Mouse (Mus musculus) layer of hippocampus, adult 18-20 months (tissue): ENCODE data around the gene Gm45713. TPM values are rescaled to one million over a fixed set of nuclear protein-coding genes. Genes with fewer than 3 reads are reported as not detected.
A peak's percentile ranks its signal among the peaks of the same experiment; 100 is the strongest.
"Not testable (repeated sequence)": the region's sequence is repeated elsewhere in the genome, so short reads cannot be mapped to it uniquely, and the experiment has no call there.

Experiments used
- DNase-seq, 2 experiments: peaks; one replicate each; pipeline ENCODE4 v3.0.0; 2022; ENCODE audit warnings: low spot score in 2 of 2
- total RNA-seq, 2 experiments: library from RNA; stranded (reverse); gene quantifications; 2 replicates each; pipeline ENCODE4 v1.2.3; 2021

Gm45713 gene
- total RNA-seq, 2 experiments from 2014 or later: not detected

DNA sequence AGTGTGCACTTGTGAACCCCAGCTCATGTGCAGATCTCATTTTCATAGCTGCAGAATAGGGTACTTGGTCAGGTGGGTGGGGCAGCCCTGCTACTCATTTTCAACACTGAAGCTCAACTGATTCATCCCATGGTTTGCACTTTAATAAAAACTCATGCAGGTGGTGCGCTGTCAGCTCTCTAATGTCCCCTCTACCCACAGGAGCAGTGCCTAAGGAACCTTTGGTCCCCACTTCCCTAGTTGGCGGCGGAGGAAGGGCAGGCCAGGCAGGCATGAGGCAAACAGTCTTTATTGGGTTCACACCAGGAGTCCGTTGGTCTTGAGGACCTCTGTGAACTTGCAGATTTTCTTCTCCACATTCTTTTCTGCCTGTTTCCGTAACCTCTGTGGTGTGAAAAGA lies 10.4 kb downstream of the Gm45713 start:
- DNase-seq: not testable (repeated sequence)

DNA sequence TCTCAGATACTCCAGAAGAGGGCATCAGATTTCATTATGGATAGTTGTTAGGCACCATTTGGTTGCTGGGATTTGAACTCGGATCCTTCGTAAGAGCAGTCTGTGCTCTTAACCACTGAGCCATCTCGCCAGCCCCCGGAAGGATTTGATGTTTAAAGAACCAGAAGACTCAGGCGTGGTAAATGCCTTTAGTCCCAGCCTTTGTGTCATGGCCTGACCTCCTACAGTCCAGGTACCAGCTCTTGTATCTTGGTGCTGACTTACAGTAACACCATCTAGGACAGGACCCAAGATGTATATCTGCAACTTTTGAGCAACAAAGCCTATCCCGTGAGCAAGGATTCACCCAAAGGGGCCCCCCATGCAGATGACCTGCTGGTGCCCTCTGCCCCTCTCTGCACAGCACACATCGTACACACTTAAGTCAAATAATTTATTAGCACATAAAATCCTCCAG lies 10.9 kb downstream of the Gm45713 start:
- no peak for DNase-seq

DNA sequence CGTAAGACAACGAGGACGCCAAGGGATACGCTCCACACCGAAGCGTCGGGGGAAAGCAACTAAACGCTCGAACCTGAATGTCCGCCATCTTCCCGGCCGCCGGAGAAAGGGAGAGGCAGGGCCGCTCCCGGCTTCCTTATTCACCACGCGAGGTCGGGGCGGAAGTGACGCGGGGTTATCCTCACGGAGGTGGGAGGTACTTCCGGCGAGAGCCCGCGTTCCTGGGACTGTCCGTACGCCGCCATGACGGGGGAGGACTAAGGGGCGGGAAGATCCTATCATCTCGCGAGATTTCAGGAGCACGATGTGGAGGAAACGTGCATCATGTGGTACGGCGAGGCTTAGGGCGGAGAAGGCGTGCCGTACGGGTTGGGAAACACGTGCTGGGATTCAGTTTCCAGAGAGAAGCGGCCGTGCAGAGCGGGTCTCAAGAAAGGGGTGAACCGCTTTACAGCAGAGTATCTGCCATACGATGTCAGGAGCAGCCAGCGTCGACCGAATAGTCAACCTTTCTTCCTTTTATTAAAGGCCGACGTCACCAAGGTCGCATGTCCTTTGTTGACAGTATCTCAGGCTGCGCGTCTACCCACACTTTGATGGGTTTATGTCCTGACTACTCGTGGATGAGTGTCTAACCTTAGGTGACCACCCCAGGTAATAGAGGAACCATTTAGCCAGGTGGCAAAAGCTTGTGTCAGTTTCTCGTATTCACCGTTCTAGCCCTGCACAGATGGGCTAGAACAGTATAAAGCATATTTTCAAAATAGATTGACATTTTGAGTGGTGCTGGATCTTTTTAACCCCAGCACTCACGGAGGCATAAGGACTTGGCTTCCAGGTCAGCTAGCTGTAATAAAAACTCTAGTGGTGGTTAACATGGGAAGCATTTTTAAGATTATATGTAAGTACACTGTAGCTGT lies 11.5 kb downstream of the Gm45713 start, which contains the start of gene Rps11:
Gene Rps11 (minus strand): TSS at position 216 of the 920 bp plus-strand sequence.
- DNase-seq: peak; percentile 98 to 99

DNA sequence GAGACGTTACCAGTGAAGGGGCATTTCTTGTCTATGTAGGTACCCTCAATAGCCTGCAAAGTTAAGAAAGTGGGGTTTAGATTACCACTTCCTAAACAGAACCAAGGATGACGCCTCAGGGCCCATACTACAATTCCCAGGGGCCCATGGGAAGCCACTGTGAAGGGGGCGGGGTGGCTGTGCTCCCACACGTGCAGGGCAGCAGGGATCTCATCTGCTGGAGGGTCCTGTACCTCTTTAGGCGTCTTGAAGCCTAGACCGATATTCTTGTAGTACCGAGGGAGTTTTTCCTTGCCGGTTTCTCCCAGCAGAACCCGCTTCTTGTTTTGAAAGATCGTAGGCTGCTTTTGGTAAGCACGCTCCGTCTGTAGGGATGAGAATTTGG lies 12.9 kb downstream of the Gm45713 start:
- no peak for DNase-seq

DNA sequence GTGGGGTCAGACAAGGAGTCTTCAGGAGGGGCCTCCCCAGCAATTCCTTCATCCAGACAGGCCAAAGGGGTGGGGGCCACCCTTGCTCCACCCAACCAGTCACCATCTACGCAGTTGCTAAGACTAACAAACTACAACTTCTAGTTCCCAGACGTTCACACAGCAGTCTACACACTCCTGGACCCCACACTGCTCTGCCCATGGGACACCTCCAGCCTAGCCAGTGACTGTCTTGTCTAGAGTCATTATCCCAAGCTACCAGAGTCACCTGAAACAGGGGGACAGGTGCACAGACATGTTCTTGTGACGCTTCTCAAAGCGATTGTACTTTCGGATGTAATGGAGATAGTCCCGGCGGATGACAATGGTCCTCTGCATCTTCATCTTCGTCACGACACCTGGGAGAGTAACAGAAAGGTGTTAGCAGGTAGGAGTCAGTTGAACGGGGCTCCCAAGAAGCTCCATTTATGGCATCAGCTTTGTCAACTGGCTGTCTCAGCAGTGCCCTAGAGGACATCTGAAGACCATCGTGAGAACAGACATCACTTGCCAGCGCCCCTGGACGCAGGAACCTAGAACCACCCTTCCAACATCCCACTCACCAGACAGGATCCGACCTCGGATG lies 13.4 kb downstream of the Gm45713 start:
- no peak for DNase-seq

DNA sequence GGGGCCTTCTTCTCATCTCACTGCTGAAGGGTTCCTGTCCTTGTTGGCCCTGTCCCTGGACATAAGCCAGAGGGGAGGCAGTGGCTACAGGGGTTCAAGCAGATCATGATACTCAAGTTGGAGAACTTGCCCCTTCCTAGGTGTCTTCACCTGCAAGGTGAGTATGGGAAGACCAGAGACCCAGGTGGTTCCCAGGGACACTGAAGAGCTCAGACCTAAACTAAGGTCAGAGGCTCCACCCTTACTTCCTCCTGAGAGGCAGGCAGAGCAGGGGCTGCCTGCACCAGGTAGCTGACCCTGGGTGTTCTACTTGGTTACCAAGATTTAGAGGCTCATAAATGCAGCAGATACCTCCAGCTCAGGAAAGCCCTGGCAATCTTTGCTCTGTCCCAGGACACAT lies 14.1 kb downstream of the Gm45713 start:
- no peak for DNase-seq

DNA sequence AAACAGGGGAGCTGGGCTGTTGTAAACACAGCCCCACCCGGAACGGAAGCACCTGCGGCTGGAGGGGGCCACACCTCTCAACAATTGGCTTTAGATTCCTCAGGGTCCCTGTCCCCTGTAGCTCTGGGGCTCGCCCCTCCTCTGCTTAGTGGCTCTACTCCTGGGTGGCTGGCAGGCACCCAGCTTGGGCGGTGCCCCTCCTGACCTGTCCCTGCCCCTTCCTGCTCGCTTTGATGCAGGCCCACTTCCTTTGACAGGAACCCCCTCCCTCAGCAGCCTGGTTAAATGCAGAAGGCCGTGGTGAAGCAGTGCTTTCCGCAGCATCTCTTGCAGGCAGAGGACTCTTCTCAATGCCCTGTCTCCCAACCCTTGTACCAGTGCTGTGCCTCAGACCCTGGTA lies 14.6 kb downstream of the Gm45713 start:
- DNase-seq: no peak

DNA sequence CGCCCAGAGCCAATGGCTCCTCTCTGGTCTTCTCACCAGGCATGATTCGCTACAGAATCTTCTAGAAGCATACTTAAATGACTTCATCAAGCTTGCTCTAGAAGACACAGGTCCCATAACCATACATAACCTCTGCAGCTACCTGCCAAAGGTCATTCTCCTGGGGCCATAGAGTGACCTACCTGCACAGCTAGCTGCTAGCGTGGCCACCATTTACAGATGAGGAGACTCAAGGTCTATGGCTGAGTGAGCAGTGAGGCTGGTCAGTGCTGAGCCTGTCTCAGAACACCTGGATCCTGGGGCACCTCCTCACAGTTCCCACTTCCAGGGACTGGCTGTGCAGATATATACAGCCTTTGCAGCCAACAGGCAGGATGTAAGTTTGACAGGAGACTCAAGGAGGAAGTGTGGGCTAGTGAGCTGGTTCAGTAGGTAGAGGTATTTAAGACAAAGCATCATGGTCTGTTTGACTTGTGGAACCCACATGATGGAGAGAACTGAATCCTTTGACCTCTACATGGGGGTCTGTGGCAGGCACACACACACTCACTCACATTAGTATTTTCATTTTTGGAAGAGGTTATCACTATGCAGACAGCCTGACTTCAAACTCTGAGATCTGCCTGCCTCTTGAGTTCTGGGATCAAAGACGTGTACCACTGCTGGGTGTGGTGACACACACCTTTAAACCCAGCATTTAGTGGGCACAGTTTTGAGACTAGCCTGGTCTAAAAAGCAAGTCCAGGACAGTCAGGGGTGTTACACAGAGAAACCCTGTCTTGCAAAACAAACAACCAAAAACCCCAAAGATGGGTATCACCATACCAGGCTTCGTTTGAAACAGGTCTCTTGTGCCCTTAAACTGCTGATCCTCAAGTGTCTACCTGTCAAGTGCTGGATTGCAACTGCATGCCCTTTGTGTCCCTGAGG lies 16.0 kb downstream of the Gm45713 start:
- DNase-seq: no peak

DNA sequence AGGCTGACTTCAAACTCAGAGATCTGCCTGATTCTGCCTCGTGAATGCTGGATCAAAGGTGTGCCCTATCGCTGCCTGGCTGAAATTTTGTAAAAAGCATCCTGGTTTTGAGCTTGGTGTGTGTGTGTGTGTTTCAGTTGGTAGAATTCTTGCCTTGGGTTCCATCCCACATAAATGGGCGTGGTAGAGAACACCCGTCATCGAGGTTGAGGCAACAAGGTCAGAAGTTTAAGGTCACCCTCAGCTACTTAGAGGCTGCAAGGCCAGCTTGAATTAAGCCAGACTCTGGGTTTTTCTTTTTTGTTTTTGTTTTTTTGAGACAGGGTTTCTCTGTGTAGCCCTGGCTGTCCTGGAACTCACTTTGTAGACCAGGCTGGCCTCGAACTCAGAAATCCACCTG lies 17.7 kb downstream of the Gm45713 start:
- DNase-seq: no peak

DNA sequence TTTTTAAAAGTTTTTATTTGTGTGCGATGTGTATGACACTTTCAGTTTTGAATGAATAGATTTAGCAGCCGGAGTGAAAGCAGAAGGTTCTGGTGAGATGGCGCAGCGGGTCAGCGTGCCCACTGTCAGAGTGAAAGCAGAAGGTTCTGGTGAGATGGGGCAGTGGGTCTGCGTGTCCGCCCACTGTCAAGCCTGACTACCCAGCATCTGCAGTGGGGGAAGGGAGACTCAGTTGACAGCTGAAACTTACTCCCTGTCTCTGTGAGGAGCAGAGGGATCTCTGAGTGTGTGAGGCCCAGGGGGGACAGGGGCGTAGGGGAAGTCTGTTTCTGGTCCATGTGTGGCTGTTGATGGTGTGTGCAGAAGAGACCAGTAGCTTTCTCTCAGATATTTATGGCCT lies 18.5 kb downstream of the Gm45713 start:
- no peak for DNase-seq

DNA sequence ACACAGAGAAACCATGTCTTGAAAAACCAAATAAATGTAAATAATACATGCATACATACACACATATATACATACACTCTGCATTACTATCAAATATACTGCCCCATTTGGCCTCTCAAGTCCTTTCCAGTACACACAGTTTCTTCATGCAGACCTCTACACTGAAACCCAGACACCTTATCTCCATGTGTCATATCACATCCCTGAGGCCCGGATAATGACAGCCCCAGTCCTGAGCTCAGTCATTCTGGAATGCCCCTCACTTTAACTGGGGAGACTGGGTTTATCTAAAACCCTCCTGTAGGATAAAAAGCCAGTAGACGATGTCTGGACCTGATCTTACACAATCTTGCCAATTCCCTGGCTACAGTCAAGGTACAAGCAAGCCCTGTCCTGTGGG lies 22.6 kb downstream of the Gm45713 start:
- DNase-seq: no peak

DNA sequence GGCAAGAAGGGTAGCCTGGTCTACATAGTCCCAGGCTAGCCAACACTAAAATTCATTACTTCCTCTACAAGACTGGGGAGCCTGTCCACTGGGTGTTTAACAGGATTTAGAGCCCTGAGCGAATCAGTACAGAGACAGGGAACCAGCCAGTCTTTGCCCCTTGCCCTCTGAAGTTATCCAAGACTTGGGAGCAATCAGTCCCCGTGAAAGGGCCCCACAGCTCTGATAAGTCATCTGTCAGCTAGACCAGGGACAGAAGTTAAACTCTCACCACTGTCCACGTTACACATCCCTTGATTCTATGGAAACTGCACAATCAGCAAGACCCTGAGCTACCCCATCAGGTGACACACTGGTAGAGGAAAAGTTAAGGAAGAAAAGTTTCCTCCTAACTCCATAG lies 23.5 kb downstream of the Gm45713 start:
- no peak for DNase-seq

DNA sequence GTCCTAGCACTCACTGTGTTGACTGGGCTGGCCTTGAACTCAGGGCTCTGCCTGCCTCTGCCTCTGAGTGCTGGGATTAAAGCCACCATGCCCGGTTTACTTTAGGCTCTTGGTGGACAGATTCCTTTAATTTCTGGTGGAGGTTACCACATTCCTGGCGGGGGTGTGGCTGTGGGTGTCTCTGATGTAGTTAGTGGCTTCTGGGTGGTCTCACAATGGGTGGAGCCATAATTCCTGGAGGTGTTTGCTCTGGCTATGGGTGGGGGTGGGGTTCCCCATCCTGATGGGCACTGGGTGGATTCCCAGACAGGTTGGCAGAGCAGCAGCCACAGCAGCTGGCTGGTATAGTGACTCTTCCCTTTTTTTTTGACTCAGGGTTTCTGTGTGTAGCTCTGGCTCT lies 24.1 kb downstream of the Gm45713 start:
- no peak for DNase-seq

DNA sequence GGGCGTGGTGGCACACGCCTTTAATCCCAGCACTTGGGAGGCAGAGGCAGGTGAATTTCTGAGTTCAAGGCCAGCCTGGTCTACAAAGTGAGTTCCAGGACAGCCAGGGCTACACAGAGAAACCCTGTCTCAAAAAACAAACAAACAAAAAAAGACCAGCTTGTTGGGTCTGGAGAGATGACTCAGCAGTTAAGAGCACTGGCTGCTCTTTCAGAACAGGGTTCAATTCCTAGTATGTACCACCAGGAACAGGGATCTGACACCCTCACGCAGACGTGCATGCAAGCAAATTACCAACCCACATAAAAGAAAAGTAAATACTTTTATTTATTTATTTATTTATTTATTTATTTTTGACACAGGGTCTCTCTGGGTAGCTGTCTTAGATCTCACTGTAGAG lies 25.9 kb downstream of the Gm45713 start:
- not testable (repeated sequence) for DNase-seq

DNA sequence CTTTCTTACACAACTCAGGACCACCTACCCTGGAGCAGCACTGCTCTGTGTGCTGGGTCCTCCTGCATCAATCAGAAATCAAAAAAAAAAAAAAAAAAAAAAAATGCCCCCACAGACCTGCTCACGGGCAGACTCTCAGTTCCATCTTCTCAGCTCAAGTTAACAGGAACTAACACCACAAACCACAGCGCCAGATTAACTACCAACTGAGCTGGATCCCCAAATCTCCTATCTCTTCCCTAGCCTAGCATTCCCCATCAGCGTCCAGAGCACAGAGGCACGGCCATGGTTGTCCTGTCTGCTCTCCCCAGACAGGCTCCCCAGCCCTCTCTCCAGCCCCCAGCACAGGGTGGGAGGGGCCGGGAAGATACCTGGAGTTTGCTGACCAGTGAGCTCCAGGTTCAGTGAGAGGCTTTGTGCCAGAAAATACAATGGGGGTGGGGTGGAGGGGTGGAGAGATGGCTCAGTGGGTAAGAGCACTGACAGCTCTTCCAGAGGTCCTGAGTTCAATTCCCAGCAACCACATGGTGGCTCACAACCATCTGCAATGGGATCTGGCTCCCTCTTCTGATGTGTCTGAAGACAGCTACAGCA lies 28.9 kb downstream of the Gm45713 start:
- DNase-seq: no peak

DNA sequence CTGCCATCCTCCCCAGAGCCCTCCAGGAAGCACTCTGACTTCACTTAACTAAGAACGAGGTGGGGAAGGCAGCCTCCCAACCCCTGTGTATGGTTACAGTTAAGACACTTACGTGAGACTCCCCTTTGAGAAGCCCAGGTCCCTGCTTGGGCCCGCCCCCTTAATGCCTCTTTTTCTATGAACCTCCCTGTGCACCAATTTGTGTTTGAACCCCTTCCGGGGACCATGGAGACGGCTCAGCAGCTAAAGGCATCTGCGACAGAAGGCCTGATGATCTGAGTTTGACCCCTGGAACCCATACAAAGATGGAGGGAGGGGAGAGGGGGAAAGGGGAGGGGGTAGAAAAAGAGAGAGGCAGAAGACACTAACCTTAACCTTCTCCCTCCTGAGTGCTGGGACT lies 29.6 kb downstream of the Gm45713 start:
- no peak for DNase-seq

DNA sequence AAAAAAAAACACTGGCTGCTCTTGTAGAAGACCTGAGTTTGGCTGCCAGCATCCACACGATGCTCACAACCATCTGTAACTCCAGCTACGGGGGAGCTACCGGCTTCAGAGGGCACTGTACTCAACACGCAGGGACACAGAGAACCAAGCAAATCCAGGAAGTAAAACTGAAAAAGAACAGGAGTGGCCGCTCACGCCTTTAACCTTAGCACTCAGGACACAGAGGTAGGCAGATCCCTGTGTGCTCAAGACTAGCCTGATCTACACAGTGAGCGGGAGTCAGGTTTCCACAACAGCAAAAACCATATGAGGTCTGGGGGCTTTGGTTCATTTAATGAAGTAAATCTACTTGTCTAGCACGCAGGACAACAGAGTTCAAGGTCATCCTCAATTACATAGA lies 30.5 kb downstream of the Gm45713 start:
- no peak for DNase-seq

DNA sequence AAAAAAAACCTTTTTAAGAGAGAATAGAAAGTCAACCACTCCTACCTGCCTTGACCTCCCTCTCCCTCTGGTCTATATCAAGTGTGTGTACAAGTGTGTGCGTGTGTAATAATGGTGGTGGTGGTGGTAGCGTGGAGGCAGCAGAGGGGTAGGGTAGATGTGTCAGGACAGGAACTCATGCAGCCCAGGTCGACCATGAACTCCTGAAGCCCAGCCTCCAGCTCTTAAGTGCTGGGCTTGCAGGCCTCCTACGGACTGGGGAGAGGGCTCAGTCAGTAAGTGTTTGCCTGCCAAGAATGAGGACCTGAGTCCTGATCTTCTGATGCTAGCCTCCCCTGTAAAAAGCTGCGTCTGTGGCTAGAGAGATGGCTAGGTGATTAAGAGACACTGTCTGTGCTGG lies 31.1 kb downstream of the Gm45713 start:
- no peak for DNase-seq

DNA sequence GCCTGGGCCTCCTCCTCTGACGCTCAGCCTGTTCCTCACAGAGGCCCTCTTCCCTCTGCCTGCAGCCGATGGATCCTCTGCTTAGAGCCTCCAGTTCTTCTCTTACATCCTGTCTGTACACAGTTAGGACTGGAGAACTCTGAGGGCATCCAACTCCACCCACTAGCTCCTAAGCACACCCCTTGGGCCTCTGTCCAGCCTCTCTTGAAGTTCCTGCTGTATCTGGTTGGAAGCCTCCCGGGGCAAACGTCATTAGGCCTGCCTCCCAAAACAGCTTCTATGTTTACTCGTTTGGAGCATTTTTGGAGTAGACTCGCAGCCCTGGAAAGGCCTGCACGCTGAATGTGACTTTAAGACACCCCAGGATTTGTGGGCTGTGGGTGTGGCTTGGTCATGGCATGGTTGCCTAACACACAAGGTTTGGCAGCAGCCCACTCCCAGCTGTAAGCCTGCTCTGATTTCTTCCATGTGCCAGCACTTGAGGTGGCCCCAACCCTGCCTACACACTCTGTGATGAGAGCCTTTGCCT lies 32.3 kb downstream of the Gm45713 start, which contains the start of gene Fcgrt:
Gene Fcgrt (minus strand): TSS at position 200 of the 529 bp plus-strand sequence.
- peak in 1 of 2 experiments; percentile 37 for DNase-seq

DNA sequence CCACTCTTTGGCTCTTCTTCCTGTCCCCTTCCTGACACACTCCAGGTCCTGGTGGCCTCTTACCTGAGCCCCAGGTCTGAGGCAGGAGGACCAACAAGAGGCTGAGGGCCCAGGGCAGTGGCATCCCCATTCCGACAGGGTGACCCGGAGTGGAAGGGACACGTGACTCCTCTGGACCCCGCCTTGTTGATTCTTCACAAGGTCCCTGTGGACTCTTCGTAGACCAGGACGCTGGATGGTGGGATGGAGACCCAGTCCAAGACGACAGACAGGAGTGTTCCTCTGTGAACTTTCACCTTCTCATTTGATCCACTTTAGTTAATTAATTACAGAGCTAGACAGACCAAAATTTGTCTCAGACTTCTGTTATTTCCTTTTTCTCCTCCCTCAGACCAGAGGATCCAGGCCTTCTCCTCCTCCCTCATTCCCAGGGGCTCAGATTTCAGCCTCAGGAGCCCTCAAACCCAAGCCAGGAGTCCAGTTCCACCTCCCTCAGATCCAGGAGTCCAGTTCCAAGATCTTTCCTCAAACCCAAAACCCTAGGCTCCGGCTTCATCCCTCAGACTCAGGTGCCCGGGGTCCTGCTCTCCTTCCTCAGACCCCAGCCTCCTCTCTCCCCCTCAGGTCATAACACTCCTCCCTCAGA lies 33.0 kb downstream of the Gm45713 start:
- no peak for DNase-seq
